Mouse (Mus musculus) CH12.LX (cell line): ENCODE data around the gene Mrpl39. TPM values are rescaled to one million over a fixed set of nuclear protein-coding genes. Genes with fewer than 3 reads are reported as not detected.

Source experiments
- DNase-seq: peaks from one replicate; pipeline ENCODE4 v3.0.0-alpha.2; 2013; ENCODE audit errors: extremely low read depth
- H3K27ac ChIP-seq: 2 replicates; pipeline ENCODE4 v1.5.1; 2012; ENCODE audit warnings: low read depth, mild to moderate bottlenecking, control low read depth, moderate library complexity; ENCODE audit not compliant: insufficient read depth
- H3K27me3 ChIP-seq: replicated peaks from 2 replicates; pipeline ENCODE3; 2012; ENCODE audit warnings: inconsistent platforms
- H3K36me3 ChIP-seq, 2 experiments: replicated peaks in 1 of 2; 2 replicates each; pipeline versions ENCODE3 to v1.6.1; 2012; ENCODE audit warnings: inconsistent platforms in 1 of 2, low read length in 1 of 2, mild to moderate bottlenecking in 1 of 2, mixed read lengths in 1 of 2, moderate library complexity in 1 of 2; ENCODE audit not compliant: control insufficient read depth in 1 of 2, insufficient read depth in 1 of 2
- H3K4me1 ChIP-seq, 2 experiments: 2 replicates each; pipeline ENCODE4 v1.6.1; 2012; ENCODE audit warnings: inconsistent platforms in 1 of 2, moderate library complexity in 1 of 2; ENCODE audit not compliant: insufficient read depth in 2 of 2, control insufficient read depth in 1 of 2
- H3K4me2 ChIP-seq: 2 replicates; pipeline ENCODE4 v1.6.1; 2012; ENCODE audit warnings: low read depth, mild to moderate bottlenecking, control low read depth; ENCODE audit not compliant: poor library complexity, insufficient read depth, severe bottlenecking
- H3K4me3 ChIP-seq, 3 experiments: fragments of 150-350 bp in 1 of 3; sonication (generic) in 1 of 3; replicated peaks in 1 of 3; 2 replicates each; pipeline versions ENCODE3 to v1.5.1; 2011 to 2012; ENCODE audit warnings: low read depth in 2 of 3, low read length in 2 of 3, mild to moderate bottlenecking in 2 of 3, moderate library complexity in 2 of 3, control low read depth in 1 of 3, improper control_type of control experiment in 1 of 3, inconsistent platforms in 1 of 3, mixed read lengths in 1 of 3; ENCODE audit not compliant: poor library complexity in 1 of 3
- H3K79me2 ChIP-seq: replicated peaks from 2 replicates; pipeline ENCODE4 v1.6.1; 2012; ENCODE audit warnings: mild to moderate bottlenecking, moderate library complexity; ENCODE audit not compliant: control insufficient read depth, poor library complexity, insufficient read depth, severe bottlenecking; ENCODE audit errors: extremely low read depth
- H3K9ac ChIP-seq: 2 replicates; pipeline ENCODE4 v1.6.1; 2012; ENCODE audit warnings: low read depth, mild to moderate bottlenecking, control low read depth, moderate library complexity; ENCODE audit not compliant: insufficient read depth
- H3K9me3 ChIP-seq: replicated peaks from 2 replicates; pipeline ENCODE3; 2012; ENCODE audit warnings: low read length, inconsistent platforms, mixed read lengths
- BHLHE40 ChIP-seq: IDR thresholded peaks from 2 replicates; pipeline ENCODE4 v1.6.1; 2011; ENCODE audit warnings: mild to moderate bottlenecking, low read depth, low read length, improper control_type of control experiment
- CHD1 ChIP-seq: IDR thresholded peaks from 2 replicates; pipeline ENCODE4 v1.6.1; 2012; ENCODE audit warnings: low read depth, low read length, improper control_type of control experiment, inconsistent platforms
- CTCF ChIP-seq, 2 experiments: IDR thresholded peaks in 1 of 2; conservative IDR thresholded peaks in 1 of 2; 2 replicates each; pipeline ENCODE4 v1.5.1; 2011 to 2012; ENCODE audit warnings: low read depth in 2 of 2, low read length in 2 of 2, improper control_type of control experiment in 1 of 2, inconsistent platforms in 1 of 2, mild to moderate bottlenecking in 1 of 2, moderate library complexity in 1 of 2
- E2F4 ChIP-seq: IDR thresholded peaks from 2 replicates; pipeline ENCODE4 v1.6.1; 2011; ENCODE audit warnings: low read depth, low read length, improper control_type of control experiment; ENCODE audit not compliant: insufficient replicate concordance
- EP300 ChIP-seq: IDR thresholded peaks from 2 replicates; pipeline ENCODE4 v1.6.1; 2011; ENCODE audit warnings: low read length, improper control_type of control experiment
- ETS1 ChIP-seq: conservative IDR thresholded peaks from 2 replicates; pipeline ENCODE4 v1.6.1; 2012; ENCODE audit warnings: low read depth, mild to moderate bottlenecking, inconsistent platforms, low read length, improper control_type of control experiment, moderate library complexity
- GABPA ChIP-seq: IDR thresholded peaks from 2 replicates; pipeline ENCODE4 v1.6.1; 2012; ENCODE audit warnings: low read depth, low read length, improper control_type of control experiment, inconsistent platforms; ENCODE audit not compliant: insufficient replicate concordance
- IRF4 ChIP-seq: IDR thresholded peaks from 2 replicates; pipeline ENCODE4 v1.6.1; 2014; ENCODE audit warnings: low read depth, mild to moderate bottlenecking, inconsistent platforms, low read length, improper control_type of control experiment
- JUN ChIP-seq: IDR thresholded peaks from 2 replicates; pipeline ENCODE4 v1.6.1; 2011; ENCODE audit warnings: low read depth, mild to moderate bottlenecking, low read length, improper control_type of control experiment, moderate library complexity; ENCODE audit not compliant: insufficient read depth
- JUND ChIP-seq: conservative IDR thresholded peaks from 2 replicates; pipeline ENCODE4 v1.6.1; 2011; ENCODE audit warnings: low read depth, low read length, improper control_type of control experiment
- KAT2A ChIP-seq: IDR thresholded peaks from 2 replicates; pipeline ENCODE4 v1.6.1; 2012; ENCODE audit warnings: low read length, improper control_type of control experiment, inconsistent platforms; ENCODE audit not compliant: insufficient replicate concordance
- MAX ChIP-seq: IDR thresholded peaks from 2 replicates; pipeline ENCODE4 v1.6.1; 2011; ENCODE audit warnings: low read length, improper control_type of control experiment
- MAZ ChIP-seq: IDR thresholded peaks from 2 replicates; pipeline ENCODE4 v1.6.1; 2012; ENCODE audit warnings: low read depth, mild to moderate bottlenecking, inconsistent platforms, low read length, improper control_type of control experiment, moderate library complexity
- MXI1 ChIP-seq: IDR thresholded peaks from 2 replicates; pipeline ENCODE4 v1.6.1; 2011; ENCODE audit warnings: mild to moderate bottlenecking, low read depth, low read length, improper control_type of control experiment
- MYC ChIP-seq: IDR thresholded peaks from 2 replicates; pipeline ENCODE4 v1.6.1; 2011; ENCODE audit warnings: low read depth, mild to moderate bottlenecking, improper control_type of control experiment, low read length
- NRF1 ChIP-seq: IDR thresholded peaks from 2 replicates; pipeline ENCODE4 v1.6.1; 2014; ENCODE audit warnings: low read depth, mild to moderate bottlenecking, inconsistent platforms, low read length, improper control_type of control experiment, moderate library complexity
- PAX5 ChIP-seq: IDR thresholded peaks from 2 replicates; pipeline ENCODE4 v1.6.1; 2012; ENCODE audit warnings: low read length, inconsistent platforms, mixed read lengths
- POLR2A ChIP-seq: IDR thresholded peaks from 2 replicates; pipeline ENCODE4 v1.6.1; 2011; ENCODE audit warnings: low read depth, mild to moderate bottlenecking, improper control_type of control experiment, low read length
- POLR2AphosphoS2 ChIP-seq: IDR thresholded peaks from 2 replicates; pipeline ENCODE4 v1.6.1; 2011; ENCODE audit warnings: low read depth, low read length, improper control_type of control experiment
- SIN3A ChIP-seq: IDR thresholded peaks from 2 replicates; pipeline ENCODE4 v1.6.1; 2012; ENCODE audit warnings: low read length, improper control_type of control experiment, inconsistent platforms
- SMC3 ChIP-seq: IDR thresholded peaks from 2 replicates; pipeline ENCODE4 v1.6.1; 2011; ENCODE audit warnings: low read depth, low read length, improper control_type of control experiment
- TBP ChIP-seq: conservative IDR thresholded peaks from 2 replicates; pipeline ENCODE4 v1.6.1; 2011; ENCODE audit warnings: low read depth, low read length, improper control_type of control experiment
- UBTF ChIP-seq: IDR thresholded peaks from 2 replicates; pipeline ENCODE4 v1.6.1; 2012; ENCODE audit warnings: low read depth, mild to moderate bottlenecking, inconsistent platforms, low read length, improper control_type of control experiment, moderate library complexity
- USF1 ChIP-seq: IDR thresholded peaks from 2 replicates; pipeline ENCODE4 v1.6.1; 2014; ENCODE audit warnings: low read depth, mild to moderate bottlenecking, inconsistent platforms, low read length, improper control_type of control experiment
- ZKSCAN1 ChIP-seq: IDR thresholded peaks from 2 replicates; pipeline ENCODE4 v1.6.1; 2012; ENCODE audit warnings: low read depth, inconsistent platforms, low read length, improper control_type of control experiment, borderline replicate concordance
- ZMIZ1 ChIP-seq: IDR thresholded peaks from 2 replicates; pipeline ENCODE4 v1.6.1; 2012; ENCODE audit warnings: low read depth, mild to moderate bottlenecking, inconsistent platforms, low read length, improper control_type of control experiment
- ZNF384 ChIP-seq: IDR thresholded peaks from 2 replicates; pipeline ENCODE4 v1.6.1; 2012; ENCODE audit warnings: low read depth, low read length, improper control_type of control experiment, inconsistent platforms
- dilution Hi-C: fragments of 300-500 bp; cut with MboI; formaldehyde crosslinking; loops from 2 replicates; pipeline ENCODE4 v1.14.3; 2020; ENCODE audit warnings: low sequenced_read_pairs; ENCODE audit not compliant: extremely low pct_unique_long_range_greater_than_20kb, extremely low pct_ligation_motif_present
- in situ Hi-C: fragments of 300-500 bp; cut with MboI; formaldehyde crosslinking; loops from 3 replicates; pipeline ENCODE4 v1.14.3; 2019; ENCODE audit warnings: low sequenced_read_pairs, low pct_ligation_motif_present, low pct_unique_long_range_greater_than_20kb, mixed read lengths
- polyA plus RNA-seq: library from polyadenylated mRNA; unstranded; fragments of >175 nt; gene quantifications from 2 replicates; pipeline ENCODE4 v1.2.1, GENCODE M21; 2012; ENCODE audit warnings: low read depth; ENCODE audit not compliant: insufficient read length
- total RNA-seq, 2 experiments: library from RNA; depleted of rRNA; stranded (reverse); fragments of 300-350 nt in 1 of 2; fragments of >200 nt in 1 of 2; gene quantifications; 2 replicates each; pipeline ENCODE4 v1.2.3; 2012 to 2014

Gene Mrpl39
- total and polyA plus RNA-seq, 3 experiments = 102 to 123 (median 110) TPM

- H3K4me2 ChIP-seq = no peak overlapping the region
- H3K9me3 ChIP-seq = peaks cover 8% of the 10 kb centered on the region
- H3K79me2 ChIP-seq = no peaks in the 10 kb centered on the region
- H3K27ac ChIP-seq = no peak overlapping the region; the same call in 1 of the 2 replicates
- DNase-seq = peak; percentile 62
- no peaks in the 10 kb centered on the region for H3K27me3 ChIP-seq
- H3K36me3 ChIP-seq = no peaks in the 10 kb centered on the region
- peaks cover 9 to 26% of the 10 kb centered on the region in 2 experiments for H3K4me1 ChIP-seq
- peak overlapping the region; percentile 39; the same call in 1 of the 2 replicates for H3K9ac ChIP-seq
- no peak overlapping the region for H3K4me3 ChIP-seq
- dilution Hi-C loops = no loop called here
- TF ChIP-seq ZKSCAN1 (no peak), TBP (0 out of 2 replicates have a peak, but pooled peaks have one; percentile 6), MXI1 (no peak), ETS1 (0 out of 2 replicates have a peak, but pooled peaks have one; percentile 7), ZNF384 (peak; percentile 82), ZMIZ1 (no peak), UBTF (no peak), JUND (no peak), JUN (no peak), CHD1 (no peak), KAT2A (no peak), NRF1 (no peak), BHLHE40 (no peak), USF1 (no peak), CTCF (conservative IDR thresholded peaks at IDR 0.05 in 1 of 2, IDR thresholded peaks at IDR 0.05 in 1 of 2; ENCODE audit: low read depth in 2 of 2, low read length in 2 of 2) (no peak), SIN3A (no peak), POLR2AphosphoS2 (no peak)
- TF ChIP-seq, all 38 proteins: peak for 3
- in situ Hi-C loops = no loop called here
Observed at GRCm38 (mm10) chr16:84681991-84682390, 53.6 kb downstream of the Mrpl39 start.

- DNase-seq = no peak
- in situ Hi-C loops = no loop called here
- no peaks in the 10 kb centered on the region for H3K27me3 ChIP-seq
Observed at GRCm38 (mm10) chr16:84680760-84681159, 54.8 kb downstream of the Mrpl39 start.

More at GRCm38 (mm10) chr16:84680760-84681159, 54.8 kb downstream of the Mrpl39 start:
- Histone ChIP-seq H3K79me2 (no peaks in the 10 kb centered on the region), H3K4me2 (peak overlapping the region; percentile 63), H3K36me3 (no peaks in the 10 kb centered on the region), H3K9me3 (peaks cover 8% of the 10 kb centered on the region), H3K4me3 (no peak overlapping the region), H3K4me1 (peaks cover 9 to 26% of the 10 kb centered on the region in 2 experiments), H3K9ac (peak overlapping the region; percentile 13; the same call in 1 of the 2 replicates), H3K27ac (no peak overlapping the region)
- TF ChIP-seq CTCF (conservative IDR thresholded peaks at IDR 0.05 in 1 of 2, IDR thresholded peaks at IDR 0.05 in 1 of 2; ENCODE audit: low read depth in 2 of 2, low read length in 2 of 2) (no peak), EP300 (peak; percentile 28; the same call in 1 of the 2 replicates), GABPA (no peak), SMC3 (no peak), POLR2A (no peak), MAZ (no peak), E2F4 (no peak), ETS1 (no peak), IRF4 (0 out of 2 replicates have a peak, but pooled peaks have one; percentile 1), MYC (peak; percentile 78), MAX (peak; percentile 69), PAX5 (no peak), JUND (no peak)
- dilution Hi-C loops = no loop called here
